Mouse (Mus musculus) gastrocnemius, postnatal 25 days (tissue): ENCODE results near the gene Lsmem1. TPM values are rescaled to one million over a fixed set of nuclear protein-coding genes. Genes with fewer than 3 reads are reported as not detected.

Experiments used
- DNase-seq: peaks from one replicate; pipeline ENCODE4 v3.0.0; 2022
- microRNA-seq, 2 experiments: library from miRNA; unstranded; fragments of <30 nt; microRNA quantifications; one replicate each; pipeline ENCODE4 v1.2.0; 2021; ENCODE audit warnings: borderline replicate concordance in 2 of 2
- total RNA-seq, 2 experiments: library from RNA; stranded (reverse); gene quantifications; 1 replicate in 1 of 2; 2 replicates in 1 of 2; pipeline ENCODE4 v1.2.3; 2021

Lsmem1 gene
- total RNA-seq, 2 experiments from 2014 or later = 33.2 to 62.1 TPM

GRCm38 (mm10) chr12:40140706-40141105 is 58.6 kb downstream of the Lsmem1 start:
- DNase-seq = no peak

GRCm38 (mm10) chr12:40139484-40140245 is 59.6 kb downstream of the Lsmem1 start:
- no peak for DNase-seq

GRCm38 (mm10) chr12:40134529-40134928 is 64.8 kb downstream of the Lsmem1 start:
- no peak for DNase-seq

- peak; percentile 5 for DNase-seq
Measured at GRCm38 (mm10) chr12:40133573-40134271, 65.6 kb downstream of the Lsmem1 start, which contains the start of gene Scin. Gene Scin, minus strand, starts transcription at chr12:40134228.

GRCm38 (mm10) chr12:40133194-40133572 is 66.1 kb downstream of the Lsmem1 start:
- DNase-seq = no peak

Small RNAs within 50 kb of the gene (microRNA-seq; reads per million reads assigned to microRNA genes)
- gene Mir1938 = 3.7 to 7.7 reads per million in 2 experiments

Other genes starting within 250 kb of the Lsmem1 start
- 10 to 100 TPM; 18.4 to 20.5 TPM for gene Arl4a, start 161.5 kb downstream of the Lsmem1 start, total RNA-seq
- under 1 TPM; 0.43 to 0.77 TPM for gene Scin, start 65.3 kb downstream of the Lsmem1 start, total RNA-seq
- 100 to 1,000 TPM in 1 of 2 experiments, 10 to 100 TPM in 1; 67.1 to 121 TPM for gene Ifrd1, start 49.0 kb upstream of the Lsmem1 start, total RNA-seq
- 1 to 10 TPM; 6.9 to 8.2 TPM for gene Zfp277, start 246.4 kb upstream of the Lsmem1 start, total RNA-seq
- gene Dock4, start 246.5 kb upstream of the Lsmem1 start, total RNA-seq = 10 to 100 TPM; 10.9 to 13.3 TPM